Mouse (Mus musculus): Measurements from ENCODE around the gene Gm11238.
"Not testable (repeated sequence)": the region's sequence is repeated elsewhere in the genome, so short reads cannot be mapped to it uniquely, and the experiment has no call there.

Gene Gm11238

GRCm38 (mm10) chr4:73607581-73607980 is at the start of gene Gm11238:
Gene Gm11238 (plus strand): TSS chr4:73607881.
- DNase-seq (ENCODE audit: low spot score in 2 of 2) = not testable (repeated sequence)

GRCm38 (mm10) chr4:73599248-73599647 is 8.4 kb upstream of the Gm11238 start:
- DNase-seq (ENCODE audit: low spot score in 2 of 2) = no peak

- not testable (repeated sequence) for DNase-seq (ENCODE audit: low spot score in 2 of 2)
These were observed 15.0 kb downstream of the Gm11238 start, which contains the start of gene Gm11237 for GRCm38 (mm10) chr4:73622684-73623083. Gene Gm11237 (plus strand): TSS chr4:73622984.

DNA sequence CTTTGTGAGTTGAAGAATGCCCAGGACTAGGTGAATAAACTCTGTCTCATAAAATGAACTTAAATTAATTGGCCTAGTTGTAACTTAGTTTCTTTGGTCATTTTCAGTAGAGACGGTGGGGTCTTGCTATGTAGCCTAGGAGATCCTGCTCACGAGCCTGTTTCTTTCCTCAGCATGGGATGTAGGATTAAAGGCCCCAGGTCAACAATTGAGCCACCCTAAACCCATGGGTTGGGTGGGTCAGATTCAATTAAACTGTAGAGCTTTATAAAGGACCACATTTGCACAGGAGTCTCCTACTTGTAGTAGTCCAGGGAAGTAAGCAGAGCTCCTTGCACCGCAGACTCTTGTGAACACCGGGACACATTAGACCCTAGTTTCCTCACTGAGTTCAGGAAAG is 30.1 kb downstream of the Gm11238 start, which contains the start of gene Gm11236:
Gm11236 (plus strand) TSS at position 301 of the 400 bp plus-strand sequence.
- not testable (repeated sequence) for DNase-seq (ENCODE audit: low spot score in 2 of 2)

DNA sequence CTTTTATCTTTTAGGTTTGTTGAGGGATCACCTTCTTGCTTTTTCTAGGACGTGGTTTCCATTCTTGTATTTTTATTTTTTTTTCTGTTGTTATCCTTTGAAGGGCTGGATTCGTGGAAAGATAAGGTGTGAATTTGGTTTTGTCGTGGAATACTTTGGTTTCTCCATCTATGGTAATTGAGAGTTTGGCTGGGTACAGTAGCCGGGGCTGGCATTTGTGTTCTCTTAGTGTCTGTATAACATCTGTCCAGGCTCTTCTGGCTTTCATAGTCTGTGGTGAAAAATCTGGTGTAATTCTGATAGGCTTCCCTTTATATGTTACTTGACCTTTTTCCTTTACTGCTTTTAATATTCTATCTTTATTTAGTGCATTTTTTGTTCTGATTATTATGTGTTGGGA is 54.2 kb downstream of the Gm11238 start:
- DNase-seq (ENCODE audit: low spot score in 2 of 2) = not testable (repeated sequence)

- DNase-seq (ENCODE audit: low spot score in 2 of 2) = not testable (repeated sequence)
These were observed 60.4 kb downstream of the Gm11238 start, which contains the start of gene Gm11239 for GRCm38 (mm10) chr4:73668054-73668453. Gene Gm11239 (plus strand): TSS chr4:73668354.

- DNase-seq (ENCODE audit: low spot score in 2 of 2) = not testable (repeated sequence)
These were observed 75.5 kb downstream of the Gm11238 start, which contains the start of gene Gm428 for GRCm38 (mm10) chr4:73683216-73683615. Gene Gm428 (plus strand): TSS chr4:73683516.
